ENCODE assay signal across 18 mouse cellular contexts in the genomic region with DNA sequence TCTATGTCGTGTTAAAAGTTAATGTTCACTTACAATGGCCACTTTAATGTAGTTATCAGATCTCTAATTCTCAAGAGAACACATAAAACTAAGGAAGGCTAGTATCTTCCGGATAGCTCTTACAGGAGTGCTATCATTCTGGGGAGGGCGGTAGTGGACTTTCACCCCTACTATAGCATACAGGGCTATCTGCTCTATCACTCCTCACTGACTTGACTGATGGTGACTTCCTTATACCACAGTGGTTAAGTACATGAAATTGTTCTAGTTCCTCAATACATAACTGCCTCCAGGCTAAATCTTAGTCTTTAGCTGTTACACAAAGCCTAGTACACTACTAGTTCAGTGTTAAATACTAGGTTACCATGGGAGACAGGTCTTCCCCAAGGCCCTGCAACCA.
"Had no signal": no experiment of that assay in that cellular context is flagged by ENCODE, and none has a peak within 500 bp of the region (broad histone marks: within the 10 kb centered on the region; RNA-seq: fewer than 3 reads in every experiment).

No protein-coding gene starts in this region.

- H3K27me3 ChIP-seq: limb, embryonic 12.5 days; liver, embryonic 13.5 days; lung, embryonic 15.5 days; megakaryocyte, embryonic 14.5 days; midbrain, embryonic 15.5 days; neural tube, embryonic 12.5 days; stomach, embryonic 15.5 days had no signal

- DNase-seq: kidney, adult 18-20 months; kidney, postnatal 10 days; kidney, postnatal 4 days; layer of hippocampus, adult 9-11 months; layer of hippocampus, postnatal 36 days; liver; liver, embryonic 13.5 days; liver, postnatal 0 days; lung, postnatal 14 days; spleen, adult 18-20 months; thymus, postnatal 36 days had no signal

- H3K4me1 ChIP-seq: limb, embryonic 12.5 days; lung, embryonic 15.5 days; megakaryocyte, embryonic 14.5 days; midbrain, embryonic 15.5 days; neural tube, embryonic 12.5 days; stomach, embryonic 15.5 days had no signal

- H3K4me2 ChIP-seq: limb, embryonic 12.5 days; liver, embryonic 13.5 days; lung, embryonic 15.5 days; midbrain, embryonic 11.5 days; midbrain, embryonic 15.5 days; neural tube, embryonic 12.5 days; stomach, embryonic 15.5 days had no signal

- ATAC-seq: liver, postnatal 0 days; midbrain, embryonic 15.5 days had no signal

- H3K9me3 ChIP-seq: limb, embryonic 12.5 days; liver, embryonic 13.5 days; lung, embryonic 15.5 days; megakaryocyte, embryonic 14.5 days; midbrain, embryonic 15.5 days; neural tube, embryonic 12.5 days; stomach, embryonic 15.5 days had no signal

- H3K4me3 ChIP-seq: limb, embryonic 12.5 days; liver, embryonic 13.5 days; lung, embryonic 15.5 days; megakaryocyte, embryonic 14.5 days; midbrain, embryonic 15.5 days; neural tube, embryonic 12.5 days; stomach, embryonic 15.5 days had no signal

- H3K9ac ChIP-seq: limb, embryonic 12.5 days; liver, embryonic 13.5 days; liver, postnatal 0 days; lung, embryonic 15.5 days; midbrain, embryonic 15.5 days; neural tube, embryonic 12.5 days; stomach, embryonic 15.5 days had no signal

- H3K36me3 ChIP-seq: liver, embryonic 13.5 days; lung, embryonic 15.5 days; midbrain, embryonic 15.5 days; neural tube, embryonic 12.5 days; stomach, embryonic 15.5 days had no signal

- H3K27ac ChIP-seq: limb, embryonic 12.5 days; liver, embryonic 13.5 days; lung, embryonic 15.5 days; midbrain, embryonic 15.5 days; neural tube, embryonic 12.5 days; stomach, embryonic 15.5 days had no signal
